Mouse (Mus musculus) lung, adult 2 months (tissue): ENCODE measurements at regions not wholly inside any gene's neighbourhood (a gene's known extent, or its start where the extent isn't known, plus 50 kb on each side); places are given as distances from the start of the nearest gene placed in this dataset.

Experiments
- CTCF ChIP-seq: fragments of 200-500 bp; IDR thresholded peaks from 2 replicates; pipeline ENCODE4 v1.5.1; 2011; ENCODE audit warnings: mild to moderate bottlenecking, low read length, control low read depth; ENCODE audit not compliant: insufficient read depth
- POLR2A ChIP-seq: fragments of 200-500 bp; IDR thresholded peaks from 2 replicates; pipeline ENCODE4 v1.6.1; 2011; ENCODE audit warnings: low read depth, mild to moderate bottlenecking, control low read depth, low read length, borderline replicate concordance; ENCODE audit errors: extremely low read depth

DNA sequence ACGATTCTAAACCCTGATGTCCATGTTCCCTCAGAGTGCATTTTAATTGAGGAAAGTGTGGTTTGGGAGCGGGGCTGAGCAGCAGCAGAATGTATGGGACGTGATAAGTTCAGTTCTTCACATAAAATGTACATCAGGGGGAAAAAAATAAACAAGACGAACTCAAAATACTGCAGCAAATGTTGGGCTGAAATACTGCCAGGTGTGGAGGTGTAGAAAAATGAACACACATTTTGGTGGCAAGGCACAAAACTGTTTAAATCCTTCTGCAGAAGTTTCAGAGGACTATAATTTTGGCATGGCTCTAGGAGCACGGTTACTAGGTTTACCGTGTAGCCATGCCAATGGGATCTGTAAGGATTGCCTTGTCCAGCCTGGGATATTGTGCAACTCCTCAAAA, 81.3 kb upstream of the Rfx3 start:
- TF ChIP-seq CTCF, result no peak
- no peak for TF ChIP-seq POLR2A
